Mouse (Mus musculus) CD8-positive naive resting alpha-beta T cell, adult 2 months (primary cell): ENCODE results near the gene Pdzd2.

Experiments used
- DNase-seq, 2 experiments: peaks; one replicate each; pipeline ENCODE4 v3.0.0; 2022; ENCODE audit warnings: low read depth in 2 of 2, low spot score in 2 of 2

Pdzd2 gene

DNA sequence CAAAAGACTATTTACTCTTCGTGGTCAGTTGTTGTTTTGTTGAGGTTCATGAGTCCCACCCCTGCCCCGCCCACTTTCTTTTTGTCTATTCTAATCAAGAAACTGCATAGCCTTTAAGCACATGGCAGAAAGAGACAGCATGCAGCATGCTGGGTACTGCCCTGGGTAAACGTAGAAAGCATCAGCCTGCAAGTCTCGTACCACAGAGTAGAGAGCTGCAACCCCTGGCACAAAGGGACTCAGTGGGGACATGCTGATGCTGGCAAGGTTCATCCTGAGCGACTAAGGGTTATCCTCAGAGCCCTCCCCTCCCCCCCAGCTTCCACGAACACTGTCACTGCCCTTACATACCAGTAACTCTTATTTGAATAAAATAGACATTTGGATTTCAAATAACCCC is 114.2 kb downstream of the Pdzd2 start:
- no peak for DNase-seq

DNA sequence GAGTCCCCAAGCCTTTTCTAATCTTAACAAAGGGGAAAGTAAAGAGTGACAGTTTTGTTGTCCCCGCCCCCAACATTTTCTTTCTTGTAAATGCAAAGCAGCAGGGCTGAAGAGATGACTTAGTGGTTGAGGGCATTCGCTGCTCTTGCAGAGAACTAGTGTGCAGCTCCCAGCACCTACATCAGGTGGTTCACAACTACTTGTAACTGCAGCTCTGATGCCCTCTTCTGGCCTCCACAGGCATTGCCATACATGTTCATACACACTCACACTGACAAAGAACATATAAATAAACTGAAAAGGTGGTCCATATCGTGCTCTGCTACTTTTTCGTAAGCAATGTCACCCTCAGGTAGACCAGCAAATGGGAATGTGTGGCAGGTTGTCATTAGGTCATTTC is 116.2 kb downstream of the Pdzd2 start:
- DNase-seq: no peak

DNA sequence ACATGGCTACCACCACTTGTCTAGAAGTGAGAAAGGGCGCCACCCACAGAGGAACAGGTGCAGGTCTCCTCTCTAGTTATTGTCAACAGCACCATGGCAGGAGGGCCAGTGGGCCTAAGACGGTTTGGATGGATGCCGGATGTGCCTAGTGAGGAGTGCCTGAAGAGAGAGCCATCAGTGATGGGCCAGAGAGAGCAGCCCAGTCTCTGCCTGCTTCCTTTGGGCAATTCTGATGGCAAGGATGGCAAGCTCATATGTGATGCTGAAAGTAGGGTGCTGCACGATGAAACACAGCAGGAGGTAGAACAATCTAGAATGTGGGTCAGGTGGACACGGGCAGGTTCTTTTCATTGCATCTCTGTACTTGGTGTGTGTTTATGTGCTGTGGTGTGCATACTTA is 117.0 kb downstream of the Pdzd2 start:
- no peak for DNase-seq

- no peak for DNase-seq
These were observed 117.6 kb downstream of the Pdzd2 start for GRCm38 (mm10) chr15:12622093-12622643.

DNA sequence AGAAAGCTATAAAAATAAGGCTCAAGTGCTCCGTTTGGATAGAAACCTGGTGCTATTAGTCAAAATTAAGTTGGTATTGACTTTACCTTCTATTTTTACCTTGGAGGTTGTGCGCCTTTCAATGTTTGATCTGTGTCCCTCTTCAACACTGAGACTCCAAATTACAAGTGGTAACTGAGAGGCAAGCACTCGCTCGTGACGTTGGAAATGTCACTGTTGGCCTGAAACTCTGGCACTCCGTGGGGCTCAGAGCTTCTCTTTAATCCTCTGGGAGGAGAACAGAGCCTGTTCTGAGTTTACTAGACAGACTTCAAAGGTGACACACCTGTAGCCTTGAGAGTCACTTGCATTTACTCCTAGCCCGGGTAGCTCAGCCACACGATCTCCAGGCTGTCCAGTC is 120.5 kb downstream of the Pdzd2 start:
- DNase-seq: no peak

DNA sequence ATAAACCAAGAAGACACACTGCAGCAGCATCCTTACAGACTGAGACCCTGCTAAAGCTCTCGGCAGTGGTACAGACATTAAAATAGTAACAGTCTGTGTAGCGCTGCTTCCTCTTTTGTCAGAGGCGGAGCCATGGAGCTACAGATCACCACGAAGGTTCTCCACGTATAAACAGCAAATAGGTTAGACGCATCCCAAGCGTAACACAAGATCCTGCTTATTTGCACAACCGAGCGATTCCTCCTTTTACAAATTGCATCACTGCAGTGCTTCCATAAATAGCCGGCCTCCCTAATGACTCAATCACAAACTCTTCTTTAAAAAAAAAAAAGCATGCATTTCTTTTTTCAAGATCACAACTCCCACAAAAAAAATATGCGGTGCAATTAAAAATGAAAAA is 122.1 kb downstream of the Pdzd2 start:
- no peak for DNase-seq

GRCm38 (mm10) chr15:12617220-12617619 is 122.5 kb downstream of the Pdzd2 start:
- no peak for DNase-seq

GRCm38 (mm10) chr15:12614944-12615878 is 124.5 kb downstream of the Pdzd2 start:
- DNase-seq: no peak

DNA sequence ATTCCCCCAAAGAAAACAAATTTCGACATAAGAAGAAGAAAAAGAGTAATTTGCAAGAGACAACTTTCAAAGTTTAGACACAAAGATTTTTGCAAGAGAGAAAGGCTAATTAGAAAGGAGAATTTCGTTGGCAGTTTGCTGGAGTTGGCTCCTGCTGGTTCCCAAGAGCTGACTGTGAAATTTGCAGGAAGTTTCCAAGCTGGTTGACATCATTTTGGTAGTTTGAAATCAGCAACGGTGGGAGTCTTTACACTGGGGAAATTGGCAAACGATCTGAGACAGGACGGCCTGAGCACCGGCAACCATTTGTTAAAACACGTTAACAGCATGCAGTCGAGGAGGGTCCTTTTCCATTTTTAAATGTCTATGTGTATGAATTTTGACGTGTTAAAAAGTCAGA is 125.7 kb downstream of the Pdzd2 start:
- DNase-seq: no peak

- no peak for DNase-seq
These were observed 126.6 kb downstream of the Pdzd2 start for GRCm38 (mm10) chr15:12612944-12613675.

- no peak for DNase-seq
These were observed 131.6 kb downstream of the Pdzd2 start for GRCm38 (mm10) chr15:12608090-12608489.

- no peak for DNase-seq
These were observed 133.4 kb downstream of the Pdzd2 start for GRCm38 (mm10) chr15:12606306-12606705.

DNA sequence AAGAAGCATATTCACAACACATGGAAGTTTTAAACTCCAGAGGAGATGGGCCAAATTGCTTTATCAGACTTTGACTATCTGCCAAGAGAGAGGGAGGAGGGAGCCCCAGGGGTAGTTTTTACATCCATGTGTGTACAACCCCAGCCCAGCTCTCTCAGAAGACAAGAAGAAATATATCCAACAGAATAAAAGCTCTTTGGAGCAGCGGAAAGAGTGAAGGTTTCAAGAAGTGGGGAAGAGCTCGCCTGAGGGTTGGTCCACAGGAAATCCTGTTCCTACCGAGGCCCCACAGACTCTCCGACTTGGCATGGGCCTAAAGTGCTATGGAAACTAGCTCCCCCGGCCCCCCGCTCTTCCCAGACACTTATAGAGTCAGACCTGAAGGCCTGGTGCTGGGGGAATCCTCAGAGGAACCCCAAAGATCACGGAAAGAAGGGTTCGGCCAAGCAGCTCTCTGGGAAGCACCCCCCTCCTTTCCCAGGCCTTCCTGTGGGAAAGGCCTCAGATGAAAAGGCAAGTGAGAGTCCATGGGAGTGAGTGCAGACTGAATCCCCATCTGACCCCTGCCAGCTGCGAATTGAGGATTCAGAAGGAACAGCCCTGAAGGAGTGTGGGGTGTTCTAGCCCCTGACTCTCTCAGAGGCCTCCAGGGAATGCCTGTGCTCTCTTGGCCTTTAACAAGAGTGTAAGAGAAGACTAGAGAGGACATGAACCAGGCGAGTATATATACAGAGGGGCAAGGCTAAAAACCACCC is 134.3 kb downstream of the Pdzd2 start:
- no peak for DNase-seq

DNA sequence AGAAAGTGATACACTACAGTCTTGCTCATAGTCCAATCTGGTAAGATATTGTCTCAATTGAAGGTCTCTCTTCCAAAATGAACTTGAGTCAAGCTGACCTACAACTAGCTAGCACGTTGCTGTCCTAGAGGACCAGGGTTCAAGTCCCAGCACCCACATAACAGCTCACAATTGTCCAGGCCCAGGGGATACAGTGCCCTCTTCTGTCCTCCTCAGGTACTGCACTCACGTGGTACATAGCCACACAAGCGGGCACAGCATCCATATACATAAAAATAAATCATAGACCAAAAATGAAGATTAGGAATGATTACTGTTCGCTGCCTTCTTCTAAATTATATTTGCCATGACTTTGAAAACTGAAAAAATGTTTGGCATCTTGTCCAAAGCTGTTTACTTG is 136.1 kb downstream of the Pdzd2 start:
- DNase-seq: no peak

DNA sequence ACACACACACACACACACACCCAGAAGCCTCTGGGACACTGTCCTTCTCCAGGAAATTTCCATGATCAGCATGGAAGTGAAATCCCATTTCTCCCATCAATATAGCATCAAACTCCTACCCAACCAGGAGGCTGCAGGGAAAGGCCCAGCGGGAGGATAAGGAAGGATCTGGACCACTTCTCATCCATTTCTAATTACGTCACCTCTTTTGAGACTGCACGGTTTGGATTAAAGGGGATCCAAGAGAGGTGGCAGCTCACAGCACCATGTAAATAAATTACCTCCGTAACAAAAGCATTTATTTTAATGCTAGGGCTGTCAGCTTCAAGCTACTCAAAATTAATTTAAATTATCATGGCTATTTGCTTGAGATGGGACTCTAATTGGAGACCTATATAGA is 146.6 kb downstream of the Pdzd2 start:
- DNase-seq: no peak

- no peak for DNase-seq
These were observed 147.1 kb downstream of the Pdzd2 start for GRCm38 (mm10) chr15:12592628-12593027.

GRCm38 (mm10) chr15:12588661-12589060 is 151.1 kb downstream of the Pdzd2 start:
- DNase-seq: no peak

GRCm38 (mm10) chr15:12586852-12587424 is 152.8 kb downstream of the Pdzd2 start:
- no peak for DNase-seq

GRCm38 (mm10) chr15:12586154-12586553 is 153.6 kb downstream of the Pdzd2 start:
- DNase-seq: peak in 1 of 2 experiments; percentile 5

GRCm38 (mm10) chr15:12583051-12583450 is 156.7 kb downstream of the Pdzd2 start:
- DNase-seq: no peak

DNA sequence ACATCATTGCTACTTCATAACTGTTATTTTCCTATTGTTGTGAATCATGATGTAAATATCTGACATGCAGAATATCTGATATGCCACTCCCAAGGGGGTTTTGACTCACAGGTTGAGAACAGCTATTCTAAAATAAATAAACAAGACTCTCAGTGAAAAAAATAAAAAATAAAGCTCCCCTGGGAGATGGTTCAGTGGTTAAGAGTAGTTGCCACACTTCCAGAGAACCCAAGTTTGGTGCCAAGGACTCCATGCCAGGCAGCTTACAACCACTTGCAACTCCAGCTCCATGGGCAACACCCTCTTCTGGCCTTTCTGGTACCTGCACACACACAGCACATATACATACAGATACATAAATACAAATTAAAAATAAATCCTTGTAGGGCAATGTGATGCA is 157.3 kb downstream of the Pdzd2 start:
- DNase-seq: no peak
